Mouse (Mus musculus): Measurements from ENCODE around the gene Atp8a2.

- TF ChIP-seq GATA1 (IDR thresholded peaks at IDR 0.05; ENCODE audit: low read length), result no peak
- TF ChIP-seq TAL1 (IDR thresholded peaks at IDR 0.05; ENCODE audit: low read length), result no peak
These were observed 548.4 kb downstream of the Atp8a2 start for GRCm38 (mm10) chr14:59648611-59649010.
